ENCODE assay signal across 21 mouse cellular contexts in the genomic region with DNA sequence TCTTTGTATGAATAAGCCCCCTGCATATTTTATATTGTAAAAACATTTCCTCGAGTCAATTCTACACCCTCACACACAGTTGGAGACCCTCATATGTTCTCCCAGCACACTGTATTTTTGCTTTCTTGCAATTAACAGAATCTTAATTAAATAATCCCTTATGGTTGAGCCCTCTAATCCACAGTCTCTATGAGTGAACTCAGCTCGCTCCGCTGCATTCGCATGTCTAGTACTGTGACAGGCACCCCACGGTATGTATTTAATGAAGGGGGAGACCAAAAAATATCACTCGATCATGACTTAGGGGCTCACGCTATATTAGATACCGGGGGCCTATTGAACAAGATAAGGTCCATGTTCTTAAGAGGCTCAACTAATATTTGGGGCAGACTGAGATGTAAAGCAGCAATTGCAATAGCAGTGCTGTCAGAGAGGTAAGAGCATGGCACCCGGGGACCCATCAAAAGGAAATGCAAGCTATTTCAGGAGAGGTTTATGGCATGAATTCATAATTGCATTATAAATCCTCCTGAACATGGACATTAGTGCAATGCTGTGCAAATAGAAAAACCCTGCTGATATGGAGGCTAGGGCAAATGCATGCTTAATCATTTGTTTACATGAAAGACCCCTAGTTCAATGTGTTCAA.
DNase-seq lines count a peak whose midpoint lies in the region; ATAC-seq and TF ChIP-seq lines count a peak whose summit lies in the region.
"Had no signal": no experiment of that assay in that cellular context is flagged by ENCODE, and none has a peak within 500 bp of the region (broad histone marks: within the 10 kb centered on the region; RNA-seq: fewer than 3 reads in every experiment).

No protein-coding gene starts in this region.

- ATAC-seq in hindbrain, embryonic 13.5 days (ENCODE audit: low FRiP score), result peak; percentile 61; the same call in 1 of the 2 replicates
- no peak for ATAC-seq in hindbrain, embryonic 11.5 days (ENCODE audit: low FRiP score)
- no peak for ATAC-seq in midbrain, embryonic 14.5 days (ENCODE audit: low FRiP score, low TSS enrichment)
- ATAC-seq in neural tube, embryonic 13.5 days (ENCODE audit: low read depth), result peak; percentile 82
- ATAC-seq: activated CD4-positive, CD25-positive, alpha-beta regulatory T cell, adult 4 months; forebrain, postnatal 0 days; intestine, embryonic 16.5 days; Patski had no signal

- TF ChIP-seq POLR2A in brain, embryonic 14.5 days (IDR thresholded peaks at IDR 0.05; ENCODE audit: borderline replicate concordance, extremely low read depth, insufficient read depth, insufficient read length, poor library complexity, severe bottlenecking), result no peak
- TF ChIP-seq POLR2A in cerebellum, adult 2 months (IDR thresholded peaks at IDR 0.05; ENCODE audit: borderline replicate concordance, insufficient read depth, low read length), result no peak

- no peak overlapping the region for H3K4me2 ChIP-seq in hindbrain, embryonic 13.5 days
- no peak overlapping the region for H3K4me2 ChIP-seq in hindbrain, embryonic 11.5 days (replicated peaks; ENCODE audit: low read depth, low read length)
- no peak overlapping the region for H3K4me2 ChIP-seq in midbrain, embryonic 14.5 days (ENCODE audit: low read length)
- H3K4me2 ChIP-seq in neural tube, embryonic 13.5 days, result no peak overlapping the region
- H3K4me2 ChIP-seq: embryonic facial prominence, embryonic 15.5 days; heart, embryonic 12.5 days had no signal

- H3K27ac ChIP-seq in hindbrain, embryonic 13.5 days, result peak overlapping the region; percentile 60
- H3K27ac ChIP-seq in hindbrain, embryonic 11.5 days (ENCODE audit: low read depth, low read length), result no peak overlapping the region
- H3K27ac ChIP-seq in midbrain, embryonic 14.5 days (replicated peaks; ENCODE audit: low read depth, low read length), result no peak overlapping the region; the same call in 1 of the 2 replicates
- no peak overlapping the region for H3K27ac ChIP-seq in midbrain, embryonic 10.5 days (replicated peaks)
- H3K27ac ChIP-seq in neural tube, embryonic 13.5 days (replicated peaks), result peak overlapping the region; percentile 84
- no peak overlapping the region for H3K27ac ChIP-seq in cerebellum, adult 2 months (ENCODE audit: insufficient read depth, low read length)
- H3K27ac ChIP-seq: embryonic facial prominence, embryonic 15.5 days; gastrocnemius, adult 2 months had no signal

- TF ChIP-seq CTCF in brain, embryonic 14.5 days (IDR thresholded peaks at IDR 0.05; ENCODE audit: borderline replicate concordance, extremely low read depth, insufficient read depth, insufficient read length), result no peak
- TF ChIP-seq CTCF in cerebellum, adult 2 months (IDR thresholded peaks at IDR 0.05; ENCODE audit: borderline replicate concordance, insufficient read depth, low read depth, low read length), result no peak

- H3K4me1 ChIP-seq in hindbrain, embryonic 13.5 days (replicated peaks), result peaks cover 23% of the 10 kb centered on the region
- no peaks in the 10 kb centered on the region for H3K4me1 ChIP-seq in hindbrain, embryonic 11.5 days (replicated peaks; ENCODE audit: control insufficient read depth, insufficient read depth, low read length)
- peaks cover 14% of the 10 kb centered on the region for H3K4me1 ChIP-seq in midbrain, embryonic 14.5 days (ENCODE audit: control insufficient read depth, insufficient read depth, low read length)
- no peaks in the 10 kb centered on the region; the same call in 1 of the 2 replicates for H3K4me1 ChIP-seq in midbrain, embryonic 10.5 days
- peaks cover 27% of the 10 kb centered on the region for H3K4me1 ChIP-seq in neural tube, embryonic 13.5 days (replicated peaks)
- no peaks in the 10 kb centered on the region for H3K4me1 ChIP-seq in cerebellum, adult 2 months (ENCODE audit: control insufficient read depth, insufficient read depth, low read length)
- H3K4me1 ChIP-seq: embryonic facial prominence, embryonic 15.5 days; heart, embryonic 12.5 days had no signal

- H3K36me3 ChIP-seq in hindbrain, embryonic 13.5 days, result no peaks in the 10 kb centered on the region
- H3K36me3 ChIP-seq in hindbrain, embryonic 11.5 days (ENCODE audit: control insufficient read depth, insufficient read depth, low read length), result no peaks in the 10 kb centered on the region
- no peaks in the 10 kb centered on the region for H3K36me3 ChIP-seq in midbrain, embryonic 14.5 days (ENCODE audit: control insufficient read depth, insufficient read depth, low read length)
- no peaks in the 10 kb centered on the region for H3K36me3 ChIP-seq in midbrain, embryonic 10.5 days
- no peaks in the 10 kb centered on the region for H3K36me3 ChIP-seq in neural tube, embryonic 13.5 days
- H3K36me3 ChIP-seq: embryonic facial prominence, embryonic 15.5 days; heart, embryonic 12.5 days had no signal

- WGBS in hindbrain, embryonic 13.5 days, result 66% methylated on average over 9 of the region's 9 CpGs
- 80% methylated on average over 9 of the region's 9 CpGs for WGBS in hindbrain, embryonic 11.5 days
- 59% methylated on average over 9 of the region's 9 CpGs for WGBS in midbrain, embryonic 14.5 days
- 80% methylated on average over 9 of the region's 9 CpGs for WGBS in midbrain, embryonic 10.5 days
- WGBS in neural tube, embryonic 13.5 days, result 42% methylated on average over 9 of the region's 9 CpGs
- 86% methylated on average over 9 of the region's 9 CpGs for WGBS in cerebellum, adult 2 months

- DNase-seq in hindbrain, embryonic 11.5 days (ENCODE audit: low spot score), result no peak
- peak; percentile 22 for DNase-seq in midbrain, embryonic 14.5 days
- no peak for DNase-seq in midbrain, embryonic 10.5 days (ENCODE audit: low spot score)
- peak; percentile 31 for DNase-seq in brain, embryonic 14.5 days (ENCODE audit: low read depth)
- DNase-seq in frontal cortex, postnatal 36 days (ENCODE audit: low spot score in 2 of 2), result no peak
- DNase-seq in cerebellum, adult 2 months, result no peak
- DNase-seq: adrenal gland, postnatal 14 days; cerebellum, adult 18-20 months; embryo, embryonic 11 days; forebrain, postnatal 0 days; gastrocnemius, adult 2 months; gastrocnemius, postnatal 25 days; heart, postnatal 36 days had no signal

- H3K9me3 ChIP-seq in hindbrain, embryonic 13.5 days, result no peaks in the 10 kb centered on the region
- H3K9me3 ChIP-seq in hindbrain, embryonic 11.5 days (ENCODE audit: control insufficient read depth, low read length), result no peaks in the 10 kb centered on the region
- no peaks in the 10 kb centered on the region for H3K9me3 ChIP-seq in midbrain, embryonic 14.5 days (ENCODE audit: control insufficient read depth, low read length)
- H3K9me3 ChIP-seq in midbrain, embryonic 10.5 days (replicated peaks), result no peaks in the 10 kb centered on the region
- H3K9me3 ChIP-seq in neural tube, embryonic 13.5 days, result no peaks in the 10 kb centered on the region
- H3K9me3 ChIP-seq: embryonic facial prominence, embryonic 15.5 days; heart, embryonic 12.5 days had no signal

- no peak overlapping the region for H3K4me3 ChIP-seq in hindbrain, embryonic 13.5 days
- H3K4me3 ChIP-seq in hindbrain, embryonic 11.5 days (ENCODE audit: low read depth, low read length), result no peak overlapping the region
- H3K4me3 ChIP-seq in midbrain, embryonic 14.5 days (replicated peaks; ENCODE audit: low read depth, low read length), result no peak overlapping the region
- no peak overlapping the region for H3K4me3 ChIP-seq in midbrain, embryonic 10.5 days
- no peak overlapping the region for H3K4me3 ChIP-seq in neural tube, embryonic 13.5 days
- H3K4me3 ChIP-seq in cerebellum, adult 2 months (replicated peaks; ENCODE audit: insufficient read depth, low read depth, low read length), result no peak overlapping the region
- H3K4me3 ChIP-seq: embryonic facial prominence, embryonic 15.5 days; gastrocnemius, adult 2 months; heart, embryonic 12.5 days had no signal

- no peaks in the 10 kb centered on the region for H3K27me3 ChIP-seq in hindbrain, embryonic 13.5 days
- no peaks in the 10 kb centered on the region for H3K27me3 ChIP-seq in hindbrain, embryonic 11.5 days (ENCODE audit: control insufficient read depth, insufficient read depth, low read length)
- no peaks in the 10 kb centered on the region for H3K27me3 ChIP-seq in midbrain, embryonic 14.5 days (ENCODE audit: control insufficient read depth, insufficient read depth, low read length)
- no peaks in the 10 kb centered on the region for H3K27me3 ChIP-seq in midbrain, embryonic 10.5 days (ENCODE audit: low read depth, poor library complexity, severe bottlenecking)
- H3K27me3 ChIP-seq in neural tube, embryonic 13.5 days, result no peaks in the 10 kb centered on the region
- no peaks in the 10 kb centered on the region for H3K27me3 ChIP-seq in cerebellum, adult 2 months (ENCODE audit: control insufficient read depth, insufficient read depth, low read length)
- H3K27me3 ChIP-seq: CH12.LX; embryonic facial prominence, embryonic 15.5 days; heart, embryonic 12.5 days had no signal

- no peak overlapping the region for H3K9ac ChIP-seq in hindbrain, embryonic 13.5 days
- no peak overlapping the region for H3K9ac ChIP-seq in hindbrain, embryonic 11.5 days (ENCODE audit: low read depth, low read length)
- H3K9ac ChIP-seq in midbrain, embryonic 14.5 days (replicated peaks; ENCODE audit: low read length), result no peak overlapping the region
- no peak overlapping the region for H3K9ac ChIP-seq in neural tube, embryonic 13.5 days
- H3K9ac ChIP-seq: embryonic facial prominence, embryonic 15.5 days; forebrain, postnatal 0 days; heart, embryonic 12.5 days had no signal

Comparison
In these comparisons a context has a peak if more than half of its experiments do, and no peak if none do; other contexts are left out.
1. ATAC-seq: peak in hindbrain, embryonic 13.5 days (single experiment) and neural tube, embryonic 13.5 days (single experiment); none in hindbrain, embryonic 11.5 days (single experiment) and midbrain, embryonic 14.5 days (single experiment).
2. H3K27ac ChIP-seq: peak in hindbrain, embryonic 13.5 days (single experiment) and neural tube, embryonic 13.5 days (single experiment); none in hindbrain, embryonic 11.5 days (single experiment), midbrain, embryonic 14.5 days (single experiment), midbrain, embryonic 10.5 days (single experiment) and cerebellum, adult 2 months (single experiment).
3. DNase-seq: peak in midbrain, embryonic 14.5 days (single experiment) and brain, embryonic 14.5 days (single experiment); none in hindbrain, embryonic 11.5 days (single experiment), midbrain, embryonic 10.5 days (single experiment), frontal cortex, postnatal 36 days (0 of 2) and cerebellum, adult 2 months (0 of 2).